7 mouse cellular contexts compared by ENCODE assay signal in genomic region chr1:183297473-183297885, GRCm38 (mm10). TPM values are rescaled to one million over a fixed set of nuclear protein-coding genes. Genes with fewer than 3 reads are reported as not detected.
A peak's percentile ranks its signal among the peaks of the same experiment; 100 is the strongest.
DNase-seq lines count a peak whose midpoint lies in the region; ATAC-seq and TF ChIP-seq lines count a peak whose summit lies in the region.

No protein-coding gene starts in this region.

- H3K4me2 ChIP-seq in forebrain, embryonic 12.5 days: peak overlapping the region; percentile 57
- peak overlapping the region; percentile 49 for H3K4me2 ChIP-seq in intestine, embryonic 14.5 days (ENCODE audit: low read length)

- TF ChIP-seq CTCF in spleen, adult 2 months (IDR thresholded peaks at IDR 0.05; ENCODE audit: extremely low read depth, insufficient read depth, insufficient read length, insufficient replicate concordance): no peak
- no peak for TF ChIP-seq CTCF in brain, embryonic 14.5 days (IDR thresholded peaks at IDR 0.05; ENCODE audit: borderline replicate concordance, extremely low read depth, insufficient read depth, insufficient read length)

- WGBS in spleen, adult 2 months: under 1% methylated on average over 30 of the region's 30 CpGs
- 0% methylated on average over 26 of the region's 30 CpGs for WGBS in forebrain, embryonic 12.5 days
- 1% methylated on average over 28 of the region's 30 CpGs for WGBS in intestine, embryonic 14.5 days

- H3K4me1 ChIP-seq in spleen, adult 2 months (ENCODE audit: control insufficient read depth, insufficient read depth, insufficient read length): no peaks in the 10 kb centered on the region
- H3K4me1 ChIP-seq in forebrain, embryonic 12.5 days: 0 out of 2 replicates have a peak, but pooled peaks cover 4% of the 10 kb centered on the region
- H3K4me1 ChIP-seq in intestine, embryonic 14.5 days (replicated peaks; ENCODE audit: control insufficient read depth, insufficient read depth, low read length): no peaks in the 10 kb centered on the region

- H3K9me3 ChIP-seq in forebrain, embryonic 12.5 days: no peaks in the 10 kb centered on the region
- H3K9me3 ChIP-seq in intestine, embryonic 14.5 days (ENCODE audit: control insufficient read depth, low read length): no peaks in the 10 kb centered on the region

- peak overlapping the region; percentile 95 for H3K4me3 ChIP-seq in spleen, adult 2 months (ENCODE audit: extremely low read depth, insufficient read depth, insufficient read length)
- H3K4me3 ChIP-seq in forebrain, embryonic 12.5 days (replicated peaks): peak overlapping the region; percentile 50
- H3K4me3 ChIP-seq in intestine, embryonic 14.5 days (ENCODE audit: low read depth, low read length): peak overlapping the region; percentile 47

- H3K9ac ChIP-seq in forebrain, embryonic 12.5 days: peak overlapping the region; percentile 47
- H3K9ac ChIP-seq in intestine, embryonic 14.5 days (ENCODE audit: low read length): peak overlapping the region; percentile 34

- DNase-seq in spleen, adult 2 months (ENCODE audit: low read depth in 1 of 2, low spot score in 2 of 2): peak; percentile 28 to 30
- DNase-seq in spleen, adult 12 weeks (ENCODE audit: low spot score): no peak
- peak; percentile 60 for DNase-seq in brain, embryonic 14.5 days (ENCODE audit: low read depth)
- DNase-seq in intestine, embryonic 14.5 days (ENCODE audit: low spot score): peak; percentile 81
- peak; percentile 65 to 84 for DNase-seq in spleen, postnatal 4 days (ENCODE audit: low spot score in 2 of 2)

- ATAC-seq in forebrain, embryonic 12.5 days (ENCODE audit: low FRiP score): peak; percentile 59
- no peak; the same call in none of the 2 replicates for ATAC-seq in intestine, embryonic 14.5 days (replicated peaks; ENCODE audit: low FRiP score, low TSS enrichment, low read depth)
- peak; percentile 28 for ATAC-seq in megakaryocyte progenitor cell, adult 5-6 weeks (replicated peaks; ENCODE audit: poor library complexity)

- peak overlapping the region; percentile 91 for H3K27ac ChIP-seq in spleen, adult 2 months (ENCODE audit: insufficient read depth, low read length)
- H3K27ac ChIP-seq in forebrain, embryonic 12.5 days: peak overlapping the region; percentile 8
- H3K27ac ChIP-seq in intestine, embryonic 14.5 days (ENCODE audit: low read depth): peak overlapping the region; percentile 2; the same call in 1 of the 2 replicates

- H3K36me3 ChIP-seq in spleen, adult 2 months (ENCODE audit: control insufficient read depth, insufficient read depth, low read length): peaks cover 11% of the 10 kb centered on the region
- peaks cover 7% of the 10 kb centered on the region; the same call in 1 of the 2 replicates for H3K36me3 ChIP-seq in forebrain, embryonic 12.5 days (replicated peaks)
- peaks cover 15% of the 10 kb centered on the region for H3K36me3 ChIP-seq in intestine, embryonic 14.5 days (ENCODE audit: control insufficient read depth, insufficient read depth, low read length)

- no peak for TF ChIP-seq POLR2A in spleen, adult 2 months (IDR thresholded peaks at IDR 0.05; ENCODE audit: low read depth, low read length)
- no peak for TF ChIP-seq POLR2A in brain, embryonic 14.5 days (IDR thresholded peaks at IDR 0.05; ENCODE audit: borderline replicate concordance, extremely low read depth, insufficient read depth, insufficient read length, poor library complexity, severe bottlenecking)

- H3K27me3 ChIP-seq in spleen, adult 2 months (ENCODE audit: control insufficient read depth, insufficient read depth, low read length): no peaks in the 10 kb centered on the region
- no peaks in the 10 kb centered on the region for H3K27me3 ChIP-seq in forebrain, embryonic 12.5 days
- no peaks in the 10 kb centered on the region for H3K27me3 ChIP-seq in intestine, embryonic 14.5 days (replicated peaks; ENCODE audit: control insufficient read depth, insufficient read depth, low read length)

RNA-seq across cellular contexts. Expression of gene Brox, which starts 0.4 kb away (rescaled TPM):
- polyA plus RNA-seq in spleen, adult 2 months (2012; rRNA removed): 10.1 and 11.3 TPM in 2 replicates
- 75.5 and 82.1 TPM in 2 replicates for polyA plus RNA-seq in brain, embryonic 14.5 days (2012; rRNA removed)
- 66.3 and 72.7 TPM in 2 replicates for polyA plus RNA-seq in forebrain, embryonic 12.5 days (2016; fragmentation: Nextera tagmentation; extraction: Ambion mirVana)
- polyA plus RNA-seq in intestine, embryonic 14.5 days (2014; fragmentation: Nextera tagmentation; extraction: Ambion mirVana): 44.7 and 48.7 TPM in 2 replicates
- total RNA-seq in megakaryocyte progenitor cell, adult 5-6 weeks (2015): 24.6 and 32.7 TPM in 2 replicates
- total RNA-seq in megakaryocyte progenitor cell, adult 5-6 weeks (2017): 35.8 and 47.5 TPM in 2 replicates

RNA-seq across cellular contexts. Expression of gene Aida, which starts 1.1 kb away (rescaled TPM):
- 12.8 and 13.6 TPM in 2 replicates for polyA plus RNA-seq in spleen, adult 2 months (2012; rRNA removed)
- polyA plus RNA-seq in brain, embryonic 14.5 days (2012; rRNA removed): 80.7 and 82.0 TPM in 2 replicates
- 64.0 and 65.9 TPM in 2 replicates for polyA plus RNA-seq in forebrain, embryonic 12.5 days (2016; fragmentation: Nextera tagmentation; extraction: Ambion mirVana)
- 26.4 and 27.5 TPM in 2 replicates for polyA plus RNA-seq in intestine, embryonic 14.5 days (2014; fragmentation: Nextera tagmentation; extraction: Ambion mirVana)
- 39.9 and 44.9 TPM in 2 replicates for total RNA-seq in megakaryocyte progenitor cell, adult 5-6 weeks (2015)
- total RNA-seq in megakaryocyte progenitor cell, adult 5-6 weeks (2017): 53.3 and 55.8 TPM in 2 replicates

Comparison
In these comparisons a context has a peak if more than half of its experiments do, and no peak if none do; other contexts are left out.
1. H3K27ac ChIP-seq: peak in every context shown above with its lines; median percentile 91 in spleen, adult 2 months; 8 in forebrain, embryonic 12.5 days; 2 in intestine, embryonic 14.5 days.